Mouse (Mus musculus) kidney, adult 2 months (tissue): ENCODE measurements around the gene Slc23a4. TPM values are rescaled to one million over a fixed set of nuclear protein-coding genes. Genes with fewer than 3 reads are reported as not detected.

Experiments
- DNase-seq: peaks from one replicate; pipeline ENCODE4 v3.0.0; 2021
- H3K27ac ChIP-seq: fragments of 200-500 bp; 2 replicates; pipeline ENCODE4 v1.5.1; 2012; ENCODE audit warnings: low read depth, low read length, control low read depth, inconsistent platforms; ENCODE audit not compliant: insufficient read depth
- H3K27me3 ChIP-seq: fragments of 200-500 bp; replicated peaks from 2 replicates; pipeline ENCODE4 v1.6.1; 2012; ENCODE audit warnings: mild to moderate bottlenecking, moderate library complexity, low read length, inconsistent platforms; ENCODE audit not compliant: control insufficient read depth, insufficient read depth
- H3K36me3 ChIP-seq: fragments of 200-500 bp; 2 replicates; pipeline ENCODE4 v1.6.1; 2012; ENCODE audit warnings: mild to moderate bottlenecking, moderate library complexity, low read length, inconsistent platforms; ENCODE audit not compliant: control insufficient read depth, insufficient read depth
- H3K4me1 ChIP-seq: fragments of 200-500 bp; 2 replicates; pipeline ENCODE4 v1.6.1; 2011; ENCODE audit warnings: low read length; ENCODE audit not compliant: control insufficient read depth, insufficient read depth
- H3K4me3 ChIP-seq: fragments of 200-500 bp; 2 replicates; pipeline ENCODE4 v1.5.1; 2011; ENCODE audit warnings: mild to moderate bottlenecking, low read depth, low read length, control low read depth; ENCODE audit not compliant: insufficient read depth
- CTCF ChIP-seq: fragments of 200-500 bp; conservative IDR thresholded peaks from 2 replicates; pipeline ENCODE4 v1.5.1; 2011; ENCODE audit warnings: low read depth, mild to moderate bottlenecking, control low read depth, low read length, moderate library complexity, mixed read lengths; ENCODE audit not compliant: insufficient read depth, insufficient read length
- POLR2A ChIP-seq: fragments of 200-500 bp; IDR thresholded peaks from one replicate; pipeline ENCODE4 v1.6.1; 2011; ENCODE audit warnings: low read depth, low read length, control low read depth
- WGBS: fragments of 180-500 bp; shearing (Covaris S2); methylation state at CpG from one replicate; pipeline ENCODE4 v1.1.7; 2018; 5-methylcytosine and 5-hydroxymethylcytosine counted together
- polyA plus RNA-seq: library from polyadenylated mRNA; depleted of rRNA; stranded (reverse); fragments of >200 nt; gene quantifications from 2 replicates; pipeline ENCODE4 v1.2.3, GENCODE M21; 2012

The Slc23a4 gene
- polyA plus RNA-seq, 1 experiment: 0.16 TPM

- no peak for TF ChIP-seq CTCF
- TF ChIP-seq POLR2A: peak; percentile 81
- Histone ChIP-seq H3K36me3 (no peaks in the 10 kb centered on the region; the same call in 1 of the 2 replicates), H3K4me3 (peak within 1 kb of the TSS; percentile 73), H3K27me3 (no peaks in the 10 kb centered on the region), H3K27ac (peak within 1 kb of the TSS; percentile 52), H3K4me1 (peaks cover 27% of the 10 kb centered on the region)
- under 1% methylated on average over 64 of the region's 64 CpGs for WGBS
- peak; percentile 96 for DNase-seq
These were observed 77.6 kb downstream of the Slc23a4 start, which contains the start of gene Wdr91 for GRCm38 (mm10) chr6:34910371-34911219. Wdr91 (minus strand) TSS chr6:34910876.

GRCm38 (mm10) chr6:34909631-34910345, 78.4 kb downstream of the Slc23a4 start:
- DNase-seq: peak; percentile 57
- 29% methylated on average over 8 of the region's 8 CpGs for WGBS
- Histone ChIP-seq H3K4me1 (peaks cover 27% of the 10 kb centered on the region), H3K36me3 (no peaks in the 10 kb centered on the region; the same call in 1 of the 2 replicates), H3K27ac (peak overlapping the region; percentile 52), H3K27me3 (no peaks in the 10 kb centered on the region), H3K4me3 (peak overlapping the region; percentile 73)
- TF ChIP-seq POLR2A (no peak), CTCF (no peak)

- peaks cover 27% of the 10 kb centered on the region for H3K4me1 ChIP-seq
- peak overlapping the region; percentile 82 for H3K27ac ChIP-seq
- no peak overlapping the region for H3K4me3 ChIP-seq
- no peaks in the 10 kb centered on the region for H3K27me3 ChIP-seq
- 53% methylated on average over 18 of the region's 18 CpGs for WGBS
- no peak for TF ChIP-seq POLR2A
- TF ChIP-seq CTCF: no peak
- peak; percentile 65 for DNase-seq
- H3K36me3 ChIP-seq: no peaks in the 10 kb centered on the region; the same call in 1 of the 2 replicates
These were observed 80.4 kb downstream of the Slc23a4 start for GRCm38 (mm10) chr6:34907696-34908260.

- peak overlapping the region; percentile 82 for H3K27ac ChIP-seq
- WGBS: 28% methylated on average over 2 of the region's 2 CpGs
- H3K27me3 ChIP-seq: no peaks in the 10 kb centered on the region
- peaks cover 27% of the 10 kb centered on the region for H3K4me1 ChIP-seq
- no peak overlapping the region for H3K4me3 ChIP-seq
- no peaks in the 10 kb centered on the region; the same call in 1 of the 2 replicates for H3K36me3 ChIP-seq
- DNase-seq: peak; percentile 81
- no peak for TF ChIP-seq POLR2A
- TF ChIP-seq CTCF: no peak
These were observed 81.0 kb downstream of the Slc23a4 start for GRCm38 (mm10) chr6:34907121-34907614.

GRCm38 (mm10) chr6:34906661-34907060, 81.5 kb downstream of the Slc23a4 start:
- TF ChIP-seq CTCF (no peak), POLR2A (no peak)
- Histone ChIP-seq H3K27me3 (no peaks in the 10 kb centered on the region), H3K27ac (peak overlapping the region; percentile 82), H3K4me1 (peaks cover 27% of the 10 kb centered on the region), H3K4me3 (no peak overlapping the region), H3K36me3 (peaks cover 1% of the 10 kb centered on the region)
- peak; percentile 96 for DNase-seq
- WGBS: 40% methylated on average over 4 of the region's 4 CpGs

- TF ChIP-seq CTCF (no peak; the same call in 1 of the 2 replicates), POLR2A (no peak)
- WGBS: 27% methylated on average over 2 of the region's 2 CpGs
- Histone ChIP-seq H3K27ac (peak overlapping the region; percentile 87), H3K27me3 (no peaks in the 10 kb centered on the region), H3K4me3 (no peak overlapping the region), H3K4me1 (peaks cover 27% of the 10 kb centered on the region), H3K36me3 (peaks cover 1% of the 10 kb centered on the region)
- DNase-seq: no peak
These were observed 82.1 kb downstream of the Slc23a4 start for GRCm38 (mm10) chr6:34906125-34906524.

- peaks cover 1% of the 10 kb centered on the region for H3K36me3 ChIP-seq
These were observed 83.8 kb downstream of the Slc23a4 start for GRCm38 (mm10) chr6:34904361-34904760.

More at GRCm38 (mm10) chr6:34904361-34904760, 83.8 kb downstream of the Slc23a4 start:
- H3K4me3 ChIP-seq: no peak overlapping the region
- TF ChIP-seq CTCF (no peak), POLR2A (no peak)
- 57% methylated on average over 6 of the region's 6 CpGs for WGBS
- no peaks in the 10 kb centered on the region for H3K27me3 ChIP-seq
- H3K4me1 ChIP-seq: peaks cover 23% of the 10 kb centered on the region
- no peak overlapping the region for H3K27ac ChIP-seq
- DNase-seq: no peak
